Mouse (Mus musculus) midbrain, embryonic 12.5 days (tissue): ENCODE data around the gene Srrm3. TPM values are rescaled to one million over a fixed set of nuclear protein-coding genes. Genes with fewer than 3 reads are reported as not detected.
A peak's percentile ranks its signal among the peaks of the same experiment; 100 is the strongest.

Experiments
- ATAC-seq: fragments of 200-750 bp; cut with Nextera tagmentation; 2 replicates; pipeline ENCODE4 v1.8.0; 2017; ENCODE audit warnings: low read depth, moderate TSS enrichment, moderate library complexity; ENCODE audit not compliant: low FRiP score
- H3K27ac ChIP-seq: fragments of 300-500 bp; sonication (generic); replicated peaks from 2 replicates; pipeline ENCODE4 v1.5.1; 2016; ENCODE audit warnings: mild to moderate bottlenecking
- H3K27me3 ChIP-seq: fragments of 300-500 bp; sonication (generic); 2 replicates; pipeline ENCODE4 v1.6.1; 2016; ENCODE audit warnings: mild to moderate bottlenecking
- H3K36me3 ChIP-seq: fragments of 300-500 bp; sonication (generic); 2 replicates; pipeline ENCODE4 v1.6.1; 2016
- H3K4me1 ChIP-seq: fragments of 300-500 bp; sonication (generic); 2 replicates; pipeline ENCODE4 v1.6.1; 2016
- H3K4me2 ChIP-seq: fragments of 300-500 bp; sonication (generic); replicated peaks from 2 replicates; pipeline ENCODE4 v1.6.1; 2016; ENCODE audit warnings: mild to moderate bottlenecking, moderate library complexity
- H3K4me3 ChIP-seq: fragments of 300-500 bp; sonication (generic); 2 replicates; pipeline ENCODE4 v1.5.1; 2016; ENCODE audit warnings: mild to moderate bottlenecking
- H3K9ac ChIP-seq: fragments of 300-500 bp; sonication (generic); replicated peaks from 2 replicates; pipeline ENCODE4 v1.6.1; 2016; ENCODE audit warnings: mild to moderate bottlenecking, moderate library complexity
- H3K9me3 ChIP-seq: fragments of 300-500 bp; sonication (generic); 2 replicates; pipeline ENCODE4 v1.6.1; 2016; ENCODE audit warnings: mild to moderate bottlenecking
- WGBS: fragments of 180-500 bp; shearing (Covaris S2); methylation state at CpG from one replicate; pipeline ENCODE4 v1.1.7; 2016; 5-methylcytosine and 5-hydroxymethylcytosine counted together
- polyA plus RNA-seq: library from polyadenylated mRNA; unstranded; fragments of >200 nt; fragmentation: Nextera tagmentation; extraction: Ambion mirVana; gene quantifications from 2 replicates; pipeline ENCODE4 v1.2.1, GENCODE M21; 2016

Srrm3 gene
- polyA plus RNA-seq, 1 experiment from 2014 or later, result 72.1 TPM

DNA sequence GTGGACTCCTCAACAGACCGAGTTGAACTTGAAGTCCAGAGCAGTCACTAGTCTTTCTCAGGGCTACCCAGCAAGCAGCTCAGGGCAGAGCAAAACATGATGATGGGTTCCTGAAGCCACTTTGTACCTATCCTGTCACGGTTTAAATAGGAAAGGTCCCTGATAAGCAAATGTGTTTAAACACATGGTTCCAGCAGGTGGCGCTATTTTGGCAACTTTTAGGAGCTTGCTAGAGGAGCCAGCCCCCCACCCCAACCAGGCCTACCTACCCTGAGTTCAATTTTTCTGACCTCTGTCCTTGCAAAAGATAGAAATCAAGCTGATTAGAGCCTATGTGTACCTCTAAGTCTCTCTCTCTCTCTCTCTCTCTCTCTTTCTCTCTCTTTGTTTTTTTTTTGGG is 91.3 kb downstream of the Srrm3 start:
- WGBS, result 14% methylated on average over 3 of the region's 3 CpGs
- H3K4me1 ChIP-seq, result 0 out of 2 replicates have a peak, but pooled peaks cover 3% of the 10 kb centered on the region
- H3K9ac ChIP-seq, result no peak overlapping the region
- H3K36me3 ChIP-seq, result no peaks in the 10 kb centered on the region
- no peaks in the 10 kb centered on the region for H3K9me3 ChIP-seq
- H3K4me2 ChIP-seq, result no peak overlapping the region
- no peaks in the 10 kb centered on the region for H3K27me3 ChIP-seq
- H3K4me3 ChIP-seq, result no peak overlapping the region
- ATAC-seq, result no peak
- H3K27ac ChIP-seq, result no peak overlapping the region

- WGBS, result 76% methylated on average over 4 of the region's 4 CpGs
- no peak for ATAC-seq
- H3K27me3 ChIP-seq, result no peaks in the 10 kb centered on the region
- H3K9me3 ChIP-seq, result no peaks in the 10 kb centered on the region
- no peak overlapping the region for H3K9ac ChIP-seq
- H3K36me3 ChIP-seq, result no peaks in the 10 kb centered on the region
- no peak overlapping the region for H3K4me2 ChIP-seq
- no peak overlapping the region for H3K27ac ChIP-seq
- H3K4me1 ChIP-seq, result peaks cover 10% of the 10 kb centered on the region; the same call in 1 of the 2 replicates
- H3K4me3 ChIP-seq, result no peak overlapping the region
Observed at GRCm38 (mm10) chr5:135898995-135899394, 92.3 kb downstream of the Srrm3 start.

DNA sequence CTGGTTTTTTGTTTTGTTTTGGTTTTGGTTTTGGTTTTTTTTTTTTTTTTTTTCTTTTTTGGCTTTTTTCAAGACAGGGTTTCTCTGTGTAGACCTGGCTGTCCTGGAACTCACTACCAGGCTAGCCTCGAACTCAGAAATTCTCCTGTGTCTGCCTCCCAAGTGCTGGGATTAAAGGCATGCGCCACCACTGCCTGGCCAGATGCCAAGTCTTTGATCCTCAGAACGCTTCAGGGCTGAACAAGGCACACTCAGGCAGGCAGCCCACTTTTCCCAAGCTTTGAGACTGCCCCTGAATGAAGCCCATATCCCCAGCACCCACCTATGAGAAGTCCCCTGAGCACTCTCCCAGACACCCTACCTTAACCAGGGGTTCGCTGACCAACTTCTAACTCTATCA is 93.1 kb downstream of the Srrm3 start:
- Histone ChIP-seq H3K36me3 (no peaks in the 10 kb centered on the region), H3K4me2 (no peak overlapping the region), H3K27me3 (no peaks in the 10 kb centered on the region), H3K27ac (no peak overlapping the region), H3K4me3 (no peak overlapping the region), H3K9ac (no peak overlapping the region), H3K9me3 (no peaks in the 10 kb centered on the region), H3K4me1 (peaks cover 13% of the 10 kb centered on the region; the same call in 1 of the 2 replicates)
- 58% methylated on average over 4 of the region's 4 CpGs for WGBS
- no peak for ATAC-seq

GRCm38 (mm10) chr5:135900701-135901100 is 94.0 kb downstream of the Srrm3 start:
- no peaks in the 10 kb centered on the region for H3K36me3 ChIP-seq
- no peak overlapping the region for H3K4me2 ChIP-seq
- H3K27ac ChIP-seq, result no peak overlapping the region
- WGBS, result 81% methylated on average over 3 of the region's 3 CpGs
- ATAC-seq, result no peak
- peaks cover 18% of the 10 kb centered on the region; the same call in 1 of the 2 replicates for H3K4me1 ChIP-seq
- H3K4me3 ChIP-seq, result no peak overlapping the region
- H3K27me3 ChIP-seq, result no peaks in the 10 kb centered on the region
- H3K9me3 ChIP-seq, result no peaks in the 10 kb centered on the region
- no peak overlapping the region for H3K9ac ChIP-seq

GRCm38 (mm10) chr5:135901354-135902095 is 94.8 kb downstream of the Srrm3 start:
- Histone ChIP-seq H3K9me3 (no peaks in the 10 kb centered on the region), H3K36me3 (peaks cover 1% of the 10 kb centered on the region; the same call in 1 of the 2 replicates), H3K4me3 (no peak overlapping the region), H3K27ac (no peak overlapping the region), H3K4me1 (peaks cover 21% of the 10 kb centered on the region; the same call in 1 of the 2 replicates), H3K27me3 (no peaks in the 10 kb centered on the region), H3K4me2 (no peak overlapping the region), H3K9ac (no peak overlapping the region)
- ATAC-seq, result no peak
- WGBS, result 70% methylated on average over 6 of the region's 6 CpGs

DNA sequence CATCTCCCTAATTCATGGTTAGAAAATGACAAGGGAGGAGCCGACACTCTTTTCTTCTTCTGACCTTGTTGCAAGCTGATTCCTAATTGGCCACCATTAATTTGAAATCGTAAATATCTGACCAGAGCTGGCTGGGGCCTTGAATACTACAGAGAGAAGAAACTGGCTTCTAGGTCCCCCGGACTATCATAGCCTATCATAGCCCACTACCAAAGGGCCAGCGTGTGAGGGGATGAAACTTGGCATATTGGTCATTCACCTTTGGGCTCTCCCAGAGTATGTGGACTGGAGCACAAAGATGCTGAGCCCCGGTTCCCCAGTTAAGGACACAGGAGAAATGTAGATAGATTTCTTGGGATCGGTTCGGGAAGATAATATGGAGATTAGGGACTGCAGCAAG is 96.4 kb downstream of the Srrm3 start:
- H3K9ac ChIP-seq, result peak overlapping the region; percentile 49; the same call in 1 of the 2 replicates

GRCm38 (mm10) chr5:135903551-135904151 is 97.0 kb downstream of the Srrm3 start:
- H3K9me3 ChIP-seq, result no peaks in the 10 kb centered on the region
- peak overlapping the region; percentile 49 for H3K9ac ChIP-seq
- peak; percentile 96 for ATAC-seq
- H3K36me3 ChIP-seq, result peaks cover 22% of the 10 kb centered on the region
- H3K4me1 ChIP-seq, result peaks cover 31% of the 10 kb centered on the region
- H3K4me2 ChIP-seq, result peak overlapping the region; percentile 66
- H3K27ac ChIP-seq, result peak overlapping the region; percentile 84
- H3K27me3 ChIP-seq, result no peaks in the 10 kb centered on the region
- 1% methylated on average over 30 of the region's 30 CpGs for WGBS
- H3K4me3 ChIP-seq, result peak overlapping the region; percentile 41

More for the DNA sequence above, 96.4 kb downstream of the Srrm3 start:
- Histone ChIP-seq H3K27me3 (no peaks in the 10 kb centered on the region), H3K4me3 (peak overlapping the region; percentile 41), H3K9me3 (no peaks in the 10 kb centered on the region), H3K4me2 (peak overlapping the region; percentile 66), H3K27ac (peak overlapping the region; percentile 84), H3K36me3 (peaks cover 16% of the 10 kb centered on the region), H3K4me1 (peaks cover 27% of the 10 kb centered on the region)
- WGBS, result 21% methylated on average over 7 of the region's 7 CpGs
- ATAC-seq, result peak; percentile 35

- Histone ChIP-seq H3K4me3 (no peak overlapping the region), H3K9me3 (no peaks in the 10 kb centered on the region), H3K4me1 (peaks cover 31% of the 10 kb centered on the region), H3K27me3 (no peaks in the 10 kb centered on the region), H3K36me3 (peaks cover 28% of the 10 kb centered on the region), H3K27ac (peak overlapping the region; percentile 84), H3K9ac (no peak overlapping the region; the same call in 1 of the 2 replicates), H3K4me2 (peak overlapping the region; percentile 66)
- ATAC-seq, result no peak
- 66% methylated on average over 5 of the region's 5 CpGs for WGBS
Observed at GRCm38 (mm10) chr5:135904259-135904658, 97.6 kb downstream of the Srrm3 start.

DNA sequence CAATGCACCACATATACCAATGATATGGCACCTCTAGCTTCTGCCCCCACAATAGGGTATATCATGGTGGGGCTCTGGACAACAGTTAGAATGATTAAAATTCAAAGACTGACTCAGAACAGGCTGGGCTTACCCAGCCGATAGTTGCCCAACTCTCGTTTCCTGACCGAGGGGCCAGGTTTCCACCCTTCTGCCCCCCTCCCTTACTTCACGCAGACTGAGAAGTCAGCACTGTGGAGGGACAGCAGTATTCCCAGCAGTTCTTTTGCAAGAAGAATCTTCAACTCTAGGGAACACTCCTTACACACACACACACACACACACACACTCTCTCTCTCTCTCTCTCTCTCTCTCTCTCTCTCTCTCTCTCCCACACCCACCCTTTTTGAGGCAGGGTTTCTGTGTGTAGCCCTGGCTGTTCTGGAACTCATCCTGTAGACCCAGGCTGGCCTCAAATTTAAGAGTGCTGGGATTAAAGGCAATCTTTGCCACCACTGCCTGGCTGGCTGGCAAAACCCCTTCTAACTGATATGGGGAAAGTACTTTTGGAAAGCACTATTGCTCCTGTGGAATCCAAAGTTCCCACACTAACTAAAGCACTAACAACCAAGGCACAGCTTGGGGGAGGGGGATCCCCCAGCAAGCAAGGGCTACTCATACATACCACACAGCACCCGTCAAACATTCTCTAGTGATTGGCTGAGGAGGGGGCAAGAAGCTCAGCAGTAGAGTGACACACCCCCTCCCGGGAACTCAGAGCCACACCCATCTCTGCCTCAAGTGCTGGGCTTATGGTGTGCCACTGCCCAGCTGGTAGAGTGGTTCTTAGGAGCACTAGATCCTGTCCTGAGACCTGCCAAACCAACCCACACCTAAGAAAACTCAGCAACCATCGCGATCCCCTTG is 98.9 kb downstream of the Srrm3 start:
- Histone ChIP-seq H3K9me3 (no peaks in the 10 kb centered on the region), H3K27ac (no peak overlapping the region; the same call in 1 of the 2 replicates), H3K9ac (no peak overlapping the region), H3K4me2 (no peak overlapping the region), H3K4me1 (peaks cover 31% of the 10 kb centered on the region), H3K36me3 (peaks cover 42% of the 10 kb centered on the region), H3K27me3 (no peaks in the 10 kb centered on the region), H3K4me3 (no peak overlapping the region)
- ATAC-seq, result no peak
- 59% methylated on average over 8 of the region's 8 CpGs for WGBS

- Histone ChIP-seq H3K9me3 (no peaks in the 10 kb centered on the region), H3K27ac (no peak overlapping the region), H3K27me3 (no peaks in the 10 kb centered on the region), H3K4me1 (peaks cover 31% of the 10 kb centered on the region), H3K9ac (no peak overlapping the region), H3K4me3 (no peak overlapping the region), H3K4me2 (no peak overlapping the region), H3K36me3 (peaks cover 54% of the 10 kb centered on the region)
- no peak for ATAC-seq
- 89% methylated on average over 4 of the region's 4 CpGs for WGBS
Observed at GRCm38 (mm10) chr5:135906846-135907245, 100.2 kb downstream of the Srrm3 start.

GRCm38 (mm10) chr5:135907256-135907655 is 100.6 kb downstream of the Srrm3 start:
- peaks cover 58% of the 10 kb centered on the region for H3K36me3 ChIP-seq
- H3K4me1 ChIP-seq, result peaks cover 31% of the 10 kb centered on the region
- H3K9ac ChIP-seq, result no peak overlapping the region
- no peak overlapping the region for H3K4me2 ChIP-seq
- no peak overlapping the region for H3K27ac ChIP-seq
- no peaks in the 10 kb centered on the region for H3K9me3 ChIP-seq
- ATAC-seq, result no peak
- no peak overlapping the region for H3K4me3 ChIP-seq
- WGBS, result 87% methylated on average over 13 of the region's 13 CpGs
- no peaks in the 10 kb centered on the region for H3K27me3 ChIP-seq
